Comparison of ENCODE assay signal across 8 mouse cellular contexts in the genomic region with DNA sequence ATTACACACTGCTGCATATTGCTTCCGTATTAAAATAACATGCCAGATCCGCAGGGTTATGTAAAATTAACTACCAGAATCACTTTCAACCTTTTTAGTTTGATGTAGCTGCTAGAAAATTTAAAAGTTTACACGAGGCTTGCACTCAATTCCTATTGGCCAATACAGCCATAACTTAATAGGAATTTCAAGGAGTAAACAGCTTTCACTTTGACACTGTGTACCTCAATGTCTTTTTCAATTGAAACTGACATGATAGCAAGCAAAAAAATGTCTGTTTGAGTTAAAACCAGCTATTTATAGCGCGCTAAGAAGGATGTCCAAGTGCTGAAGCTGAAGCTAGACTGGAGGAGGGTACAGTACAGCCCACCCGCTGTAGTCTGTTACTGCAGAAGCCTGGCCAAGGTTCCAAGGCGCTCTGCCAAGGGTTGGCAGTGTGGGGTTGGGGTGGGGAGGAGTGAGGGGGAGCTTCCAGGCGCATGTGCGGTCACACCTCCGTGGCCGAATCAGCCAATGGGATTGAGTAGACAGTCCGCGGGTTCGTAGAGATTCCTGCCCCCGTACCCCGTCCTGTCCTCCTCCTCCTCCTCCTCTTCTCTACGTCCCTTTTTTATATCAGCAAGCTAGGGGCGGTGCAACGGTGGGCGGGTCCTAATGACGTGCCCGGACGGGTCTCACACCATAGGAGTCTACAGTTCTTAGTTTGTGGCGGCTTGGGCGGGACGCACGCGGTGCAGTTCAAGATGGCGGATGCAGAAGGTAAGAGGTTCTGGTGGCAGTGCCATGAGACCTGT. TPM values are rescaled to one million over a fixed set of nuclear protein-coding genes. Genes with fewer than 3 reads are reported as not detected.
DNase-seq lines count a peak whose midpoint lies in the region; ATAC-seq lines count a peak whose summit lies in the region.

A gene (plus strand): TSS at position 486 of the 794 bp plus-strand sequence.

- peak; percentile 96 for DNase-seq in T-cell, adult 2 months (ENCODE audit: low spot score)
- peak; percentile 88 to 90 for DNase-seq in cerebellum, postnatal 36 days
- DNase-seq in frontal cortex, postnatal 36 days (ENCODE audit: low spot score in 2 of 2), result peak; percentile 88 to 89
- DNase-seq in left cerebral cortex, adult 11 months (ENCODE audit: low spot score), result peak; percentile 90
- DNase-seq in lung, postnatal 4 days, result peak; percentile 89 to 95
- peak; percentile 70 for DNase-seq in retina, postnatal 7 days (ENCODE audit: low read depth, low spot score)
- DNase-seq in urinary bladder, adult 2 months (ENCODE audit: low spot score), result peak; percentile 61

- no peaks in the 10 kb centered on the region for H3K36me3 ChIP-seq in hindbrain, embryonic 15.5 days

- 0 out of 2 replicates have a peak, but pooled peaks cover 6% of the 10 kb centered on the region for H3K4me1 ChIP-seq in hindbrain, embryonic 15.5 days (replicated peaks)

- H3K9ac ChIP-seq in hindbrain, embryonic 15.5 days, result peak within 1 kb of the TSS; percentile 39

- ATAC-seq in hindbrain, embryonic 15.5 days (ENCODE audit: low FRiP score, low read depth), result peak; percentile 99

- 23% methylated on average over 28 of the region's 29 CpGs for WGBS in hindbrain, embryonic 15.5 days

- H3K4me2 ChIP-seq in hindbrain, embryonic 15.5 days, result peak within 1 kb of the TSS; percentile 64

- no peaks in the 10 kb centered on the region for H3K9me3 ChIP-seq in hindbrain, embryonic 15.5 days

- peak within 1 kb of the TSS; percentile 61 for H3K4me3 ChIP-seq in hindbrain, embryonic 15.5 days

- no peaks in the 10 kb centered on the region for H3K27me3 ChIP-seq in hindbrain, embryonic 15.5 days

- peak within 1 kb of the TSS; percentile 78 for H3K27ac ChIP-seq in hindbrain, embryonic 15.5 days (replicated peaks)

RNA-seq across cellular contexts. Expression of the gene that starts here (rescaled TPM):
- 55.8 and 59.9 TPM in 2 replicates for polyA plus RNA-seq in hindbrain, embryonic 15.5 days (2015; fragmentation: Nextera tagmentation; extraction: Ambion mirVana)
- polyA plus RNA-seq in urinary bladder, adult 2 months (2012; rRNA removed), result 26.4 and 28.9 TPM in 2 replicates

Comparison
In these comparisons a context has a peak if more than half of its experiments do, and no peak if none do; other contexts are left out.
1. Peak in every context shown above with its lines: DNase-seq, ATAC-seq, H3K4me3 ChIP-seq and H3K27ac ChIP-seq.